14 mouse cellular contexts compared by ENCODE assay signal in genomic region chr7:37639740-37640397, GRCm38 (mm10).
DNase-seq lines count a peak whose midpoint lies in the region; ATAC-seq lines count a peak whose summit lies in the region.
"Had no signal": no experiment of that assay in that cellular context is flagged by ENCODE, and none has a peak within 500 bp of the region (broad histone marks: within the 10 kb centered on the region; RNA-seq: fewer than 3 reads in every experiment).

No protein-coding gene starts in this region.

- H3K4me1 ChIP-seq in kidney, embryonic 16.5 days (ENCODE audit: insufficient read depth, low read length) = peaks cover 9% of the 10 kb centered on the region; the same call in 1 of the 2 replicates
- peaks cover 9% of the 10 kb centered on the region for H3K4me1 ChIP-seq in forebrain, embryonic 16.5 days (replicated peaks; ENCODE audit: control insufficient read depth, insufficient read depth, low read length)
- peaks cover 11% of the 10 kb centered on the region for H3K4me1 ChIP-seq in limb, embryonic 13.5 days
- no peaks in the 10 kb centered on the region for H3K4me1 ChIP-seq in liver, embryonic 12.5 days
- H3K4me1 ChIP-seq: heart, embryonic 12.5 days had no signal

- H3K36me3 ChIP-seq in kidney, embryonic 16.5 days (ENCODE audit: insufficient read depth, low read length) = no peaks in the 10 kb centered on the region
- H3K36me3 ChIP-seq in forebrain, embryonic 16.5 days (ENCODE audit: control insufficient read depth, insufficient read depth) = no peaks in the 10 kb centered on the region
- H3K36me3 ChIP-seq in limb, embryonic 13.5 days = no peaks in the 10 kb centered on the region
- no peaks in the 10 kb centered on the region for H3K36me3 ChIP-seq in liver, embryonic 12.5 days
- H3K36me3 ChIP-seq: embryonic facial prominence, embryonic 13.5 days; heart, embryonic 12.5 days; lung, embryonic 15.5 days had no signal

- no peak for DNase-seq in kidney, postnatal 25 days
- DNase-seq in embryo, embryonic 10.5 days (ENCODE audit: low spot score) = peak; percentile 22
- no peak for DNase-seq in ovary, adult 18-20 months (ENCODE audit: low spot score)
- no peak for DNase-seq in spleen, adult 18-20 months
- DNase-seq: adrenal gland, postnatal 10 days; kidney, adult 11 months had no signal

- no peak for ATAC-seq in kidney, embryonic 16.5 days (ENCODE audit: low FRiP score, low TSS enrichment)
- 0 out of 2 replicates have a peak, but pooled peaks have one; percentile 18 for ATAC-seq in forebrain, embryonic 16.5 days
- no peak for ATAC-seq in limb, embryonic 13.5 days (ENCODE audit: low FRiP score, low read depth)
- ATAC-seq in liver, embryonic 12.5 days = no peak
- ATAC-seq: Patski had no signal

- no peak overlapping the region for H3K27ac ChIP-seq in kidney, embryonic 16.5 days (ENCODE audit: low read length)
- no peak overlapping the region for H3K27ac ChIP-seq in forebrain, embryonic 16.5 days (ENCODE audit: low read length)
- H3K27ac ChIP-seq in limb, embryonic 13.5 days = no peak overlapping the region
- H3K27ac ChIP-seq in liver, embryonic 12.5 days = no peak overlapping the region
- H3K27ac ChIP-seq: embryonic facial prominence, embryonic 13.5 days; lung, embryonic 15.5 days had no signal

- WGBS in kidney, embryonic 16.5 days = 37% methylated on average over 12 of the region's 12 CpGs
- WGBS in forebrain, embryonic 16.5 days = 24% methylated on average over 12 of the region's 12 CpGs
- WGBS in limb, embryonic 13.5 days = 20% methylated on average over 12 of the region's 12 CpGs
- 40% methylated on average over 12 of the region's 12 CpGs for WGBS in liver, embryonic 12.5 days (ENCODE audit: insufficient replicate concordance)

- H3K4me2 ChIP-seq in kidney, embryonic 16.5 days (replicated peaks; ENCODE audit: low read depth, low read length) = peak overlapping the region; percentile 26; the same call in 1 of the 2 replicates
- H3K4me2 ChIP-seq in forebrain, embryonic 16.5 days (ENCODE audit: low read length) = no peak overlapping the region
- peak overlapping the region; percentile 16 for H3K4me2 ChIP-seq in limb, embryonic 13.5 days (replicated peaks)
- no peak overlapping the region for H3K4me2 ChIP-seq in liver, embryonic 12.5 days
- H3K4me2 ChIP-seq: embryonic facial prominence, embryonic 13.5 days; heart, embryonic 12.5 days; lung, embryonic 15.5 days had no signal

- H3K9ac ChIP-seq in kidney, embryonic 16.5 days (replicated peaks; ENCODE audit: low read length) = 0 out of 2 replicates have a peak overlapping the region, but pooled peaks have one; percentile 35
- no peak overlapping the region for H3K9ac ChIP-seq in forebrain, embryonic 16.5 days (replicated peaks; ENCODE audit: low read depth, low read length)
- H3K9ac ChIP-seq in limb, embryonic 13.5 days = no peak overlapping the region
- H3K9ac ChIP-seq in liver, embryonic 12.5 days = no peak overlapping the region
- H3K9ac ChIP-seq: embryonic facial prominence, embryonic 13.5 days; heart, embryonic 12.5 days; lung, embryonic 15.5 days had no signal

- no peak overlapping the region for H3K4me3 ChIP-seq in kidney, embryonic 16.5 days (ENCODE audit: low read length)
- H3K4me3 ChIP-seq in forebrain, embryonic 16.5 days (replicated peaks; ENCODE audit: low read length) = no peak overlapping the region
- no peak overlapping the region for H3K4me3 ChIP-seq in limb, embryonic 13.5 days
- no peak overlapping the region for H3K4me3 ChIP-seq in liver, embryonic 12.5 days
- H3K4me3 ChIP-seq: embryonic facial prominence, embryonic 13.5 days; heart, embryonic 12.5 days; lung, embryonic 15.5 days had no signal

- H3K27me3 ChIP-seq in kidney, embryonic 16.5 days (ENCODE audit: insufficient read depth, low read length) = no peaks in the 10 kb centered on the region
- H3K27me3 ChIP-seq in forebrain, embryonic 16.5 days (replicated peaks; ENCODE audit: control insufficient read depth, insufficient read depth, low read length) = no peaks in the 10 kb centered on the region
- no peaks in the 10 kb centered on the region for H3K27me3 ChIP-seq in limb, embryonic 13.5 days
- no peaks in the 10 kb centered on the region for H3K27me3 ChIP-seq in liver, embryonic 12.5 days (replicated peaks)
- H3K27me3 ChIP-seq: embryonic facial prominence, embryonic 13.5 days; heart, embryonic 12.5 days; lung, embryonic 15.5 days; Patski had no signal

- H3K9me3 ChIP-seq in kidney, embryonic 16.5 days (ENCODE audit: low read length) = no peaks in the 10 kb centered on the region
- H3K9me3 ChIP-seq in forebrain, embryonic 16.5 days (ENCODE audit: control insufficient read depth, low read length) = no peaks in the 10 kb centered on the region
- 0 out of 2 replicates have a peak, but pooled peaks cover 3% of the 10 kb centered on the region for H3K9me3 ChIP-seq in limb, embryonic 13.5 days
- H3K9me3 ChIP-seq in liver, embryonic 12.5 days (replicated peaks) = no peaks in the 10 kb centered on the region
- H3K9me3 ChIP-seq: embryonic facial prominence, embryonic 13.5 days; lung, embryonic 15.5 days had no signal

Comparison
In these comparisons a context has a peak if more than half of its experiments do, and no peak if none do; other contexts are left out.
1. H3K4me2 ChIP-seq: peak in kidney, embryonic 16.5 days (single experiment) and limb, embryonic 13.5 days (single experiment); none in forebrain, embryonic 16.5 days (single experiment) and liver, embryonic 12.5 days (single experiment).